Mouse (Mus musculus) brown adipose tissue, adult 24 weeks (tissue): ENCODE data around the gene Col23a1. TPM values are rescaled to one million over a fixed set of nuclear protein-coding genes. Genes with fewer than 3 reads are reported as not detected.

Experiments used
- H3K27ac ChIP-seq: fragments of 200-500 bp; replicated peaks from 2 replicates; pipeline ENCODE4 v1.5.1; 2012; ENCODE audit warnings: low read depth, mild to moderate bottlenecking, low read length
- H3K4me1 ChIP-seq: fragments of 200-500 bp; 2 replicates; pipeline ENCODE4 v1.6.1; 2012; ENCODE audit warnings: low read length, mixed read lengths; ENCODE audit not compliant: control insufficient read depth, insufficient read depth, insufficient read length
- H3K4me3 ChIP-seq: fragments of 200-500 bp; 2 replicates; pipeline ENCODE4 v1.5.1; 2012; ENCODE audit warnings: low read depth, mild to moderate bottlenecking, low read length, moderate library complexity; ENCODE audit not compliant: insufficient read depth
- polyA plus RNA-seq: library from polyadenylated mRNA; stranded (reverse); fragments of >200 nt; gene quantifications from 2 replicates; pipeline ENCODE4 v1.2.4, GENCODE M21; 2012; ENCODE audit not compliant: missing spikeins, insufficient read depth, insufficient read length

The Col23a1 gene
- polyA plus RNA-seq, result 2.3 and 3.6 TPM in 2 replicates

DNA sequence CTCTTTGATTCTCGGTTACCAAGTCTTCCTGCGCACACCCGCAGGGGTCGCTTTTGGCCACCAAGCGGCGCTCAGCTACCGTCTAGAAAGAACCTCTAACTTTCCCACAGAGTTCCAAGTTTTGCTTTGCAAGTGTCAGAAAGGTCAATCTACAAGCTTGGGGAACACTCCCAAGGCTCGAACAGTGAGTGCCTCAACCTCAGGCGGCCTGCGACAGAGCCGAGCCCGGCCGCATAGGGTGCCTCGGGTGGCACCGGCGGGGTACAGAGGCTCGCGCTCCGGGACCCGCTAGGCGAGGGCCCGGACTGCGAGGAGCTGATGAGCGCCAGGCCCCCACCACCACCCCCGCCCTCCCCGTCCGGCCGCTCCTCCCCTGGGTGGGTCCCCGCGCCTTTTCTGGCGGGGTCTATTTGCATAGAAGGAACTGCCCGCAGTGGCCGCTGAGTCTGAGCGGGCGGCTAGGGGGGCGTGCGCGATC is at the start of gene Col23a1:
Gene Col23a1 (plus strand): TSS at position 357 of the 478 bp plus-strand sequence.
- H3K4me1 ChIP-seq, result no peaks in the 10 kb centered on the region
- peak within 1 kb of the TSS; percentile 99 for H3K4me3 ChIP-seq
- H3K27ac ChIP-seq, result no peak within 1 kb of the TSS

GRCm38 (mm10) chr11:51242897-51243296 is 46.8 kb upstream of the Col23a1 start:
- Histone ChIP-seq H3K27ac (no peak overlapping the region), H3K4me3 (no peak overlapping the region), H3K4me1 (no peaks in the 10 kb centered on the region)

DNA sequence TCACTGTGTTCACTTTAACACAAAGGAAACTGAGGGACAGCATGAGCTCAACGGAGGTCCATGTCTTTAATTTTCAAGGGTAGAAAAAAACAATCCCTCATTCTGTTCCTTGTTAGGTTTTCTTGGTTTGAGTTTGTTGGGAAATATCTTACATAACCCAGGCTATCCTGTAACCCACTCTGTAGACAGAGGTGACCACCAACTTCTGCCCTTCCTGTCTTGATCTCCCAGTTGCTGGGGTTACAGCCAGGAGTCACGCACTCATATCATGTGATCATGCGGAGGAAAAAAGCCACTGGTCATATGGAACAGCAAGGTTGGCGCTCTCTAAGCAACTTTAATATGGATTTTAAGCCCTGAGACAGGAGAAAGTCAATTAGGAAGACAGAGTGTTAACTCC is 32.7 kb upstream of the Col23a1 start:
- Histone ChIP-seq H3K4me1 (no peaks in the 10 kb centered on the region), H3K27ac (no peak overlapping the region), H3K4me3 (no peak overlapping the region)

- Histone ChIP-seq H3K27ac (peak within 1 kb of the TSS; percentile 7; the same call in 1 of the 2 replicates), H3K4me3 (peak within 1 kb of the TSS; percentile 62), H3K4me1 (peaks cover 2% of the 10 kb centered on the region; the same call in 1 of the 2 replicates)
Measured at GRCm38 (mm10) chr11:51261680-51262219, 28.0 kb upstream of the Col23a1 start, which contains the start of gene Clk4. TSS of gene Clk4 (plus strand) at chr11:51261730.

DNA sequence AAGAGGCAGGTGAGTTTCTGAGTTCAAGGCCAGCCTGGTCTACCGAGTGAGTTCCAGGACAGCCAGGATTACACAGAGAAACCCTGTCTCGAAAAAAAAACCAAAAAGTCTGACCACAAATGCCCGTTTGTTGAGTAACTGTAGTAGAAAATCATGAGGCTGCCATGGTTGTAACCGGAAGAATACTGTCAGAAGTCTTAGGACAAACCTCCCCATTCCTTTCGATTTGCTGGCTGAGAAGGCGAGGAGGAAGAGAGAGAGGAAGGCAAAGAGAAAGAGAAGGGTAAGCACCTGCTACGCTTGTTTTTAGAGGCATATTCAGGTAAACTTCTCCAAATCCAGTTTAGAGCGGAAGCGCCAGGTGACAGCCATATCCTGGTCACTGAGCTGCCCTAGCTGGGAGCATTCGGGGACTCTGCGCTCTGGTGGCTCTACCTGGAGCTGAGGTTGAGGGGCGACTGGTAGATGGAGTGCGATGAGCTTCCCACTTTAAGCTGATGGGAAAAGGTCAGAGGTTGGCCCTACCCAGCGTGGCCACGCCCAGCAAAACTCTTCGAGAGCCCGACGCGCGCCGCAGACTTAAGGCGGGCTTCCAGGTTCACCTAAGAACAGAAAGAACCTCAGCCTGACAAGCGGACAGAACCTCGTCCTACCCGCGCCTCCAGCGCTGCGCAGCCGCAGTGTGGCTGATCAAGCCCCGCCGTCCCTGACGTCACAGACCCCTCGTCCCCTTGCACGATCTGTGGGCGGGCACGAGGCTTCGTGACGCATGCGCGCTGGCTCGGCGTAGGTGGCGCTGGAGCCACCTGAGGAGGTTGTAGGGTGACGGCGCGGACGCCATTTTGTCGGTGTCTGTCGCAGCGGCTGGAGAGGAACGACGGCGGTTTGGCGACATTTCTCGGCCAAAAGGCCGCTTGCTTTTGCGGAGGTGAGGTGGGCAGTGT is 27.1 kb upstream of the Col23a1 start, which contains the start of gene BC049762:
Gene BC049762 (minus strand): TSS at position 705 of the 944 bp plus-strand sequence.
- Histone ChIP-seq H3K4me3 (peak within 1 kb of the TSS; percentile 89), H3K27ac (peak within 1 kb of the TSS; percentile 96), H3K4me1 (peaks cover 2% of the 10 kb centered on the region; the same call in 1 of the 2 replicates)

DNA sequence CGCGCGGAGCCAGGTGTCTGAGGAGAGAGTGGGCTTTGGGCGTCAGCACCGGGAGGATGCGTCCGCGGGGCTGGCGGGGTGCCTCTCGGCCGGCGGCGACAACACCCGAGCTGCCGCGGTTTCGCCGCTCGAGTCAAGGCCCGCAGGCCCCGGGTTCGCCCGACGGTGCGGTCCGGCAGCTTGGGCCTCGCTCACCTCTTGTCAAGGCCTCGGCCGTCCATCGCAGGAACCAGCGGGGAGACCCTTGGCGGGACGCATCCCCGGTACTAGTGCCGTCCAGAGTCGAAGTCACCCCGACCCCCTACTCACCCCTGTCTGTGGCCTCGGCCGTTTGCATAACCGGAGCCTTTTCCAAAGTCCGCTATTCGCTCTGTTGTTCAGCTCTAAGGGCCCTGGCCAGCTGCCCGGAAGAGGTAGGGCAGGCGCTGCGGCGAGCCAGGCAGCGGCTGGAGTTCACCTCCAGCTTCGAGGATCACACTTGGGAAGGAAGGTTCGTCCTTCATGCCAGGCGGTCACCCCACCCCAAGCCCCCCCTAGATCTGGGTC is 26.4 kb upstream of the Col23a1 start:
- Histone ChIP-seq H3K4me1 (peaks cover 2% of the 10 kb centered on the region; the same call in 1 of the 2 replicates), H3K4me3 (peak overlapping the region; percentile 89), H3K27ac (peak overlapping the region; percentile 96)

DNA sequence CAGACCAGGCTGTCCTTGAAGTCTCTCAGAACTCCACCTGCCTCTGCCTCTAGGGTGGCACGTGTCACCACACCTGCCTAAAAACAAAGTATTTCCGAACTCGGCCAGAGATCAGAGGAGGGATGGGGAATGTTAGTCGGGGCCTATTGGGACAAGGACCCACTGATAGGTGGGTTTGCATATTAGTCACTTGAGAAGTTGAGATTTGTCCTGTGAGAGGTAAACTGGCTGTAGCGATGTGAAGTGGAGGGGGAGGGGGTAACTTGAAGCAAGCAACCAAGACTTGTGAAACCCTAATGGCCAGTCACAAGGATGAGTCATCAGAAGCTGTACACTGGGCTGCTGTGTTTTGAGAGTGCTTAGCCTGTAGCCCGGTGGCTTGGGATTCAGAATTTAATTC is 25.4 kb upstream of the Col23a1 start:
- Histone ChIP-seq H3K4me1 (peaks cover 2% of the 10 kb centered on the region; the same call in 1 of the 2 replicates), H3K27ac (peak overlapping the region; percentile 70), H3K4me3 (peak overlapping the region; percentile 89)

GRCm38 (mm10) chr11:51265326-51265725 is 24.4 kb upstream of the Col23a1 start:
- Histone ChIP-seq H3K4me3 (no peak overlapping the region; the same call in 1 of the 2 replicates), H3K4me1 (peaks cover 2% of the 10 kb centered on the region; the same call in 1 of the 2 replicates), H3K27ac (no peak overlapping the region; the same call in 1 of the 2 replicates)

DNA sequence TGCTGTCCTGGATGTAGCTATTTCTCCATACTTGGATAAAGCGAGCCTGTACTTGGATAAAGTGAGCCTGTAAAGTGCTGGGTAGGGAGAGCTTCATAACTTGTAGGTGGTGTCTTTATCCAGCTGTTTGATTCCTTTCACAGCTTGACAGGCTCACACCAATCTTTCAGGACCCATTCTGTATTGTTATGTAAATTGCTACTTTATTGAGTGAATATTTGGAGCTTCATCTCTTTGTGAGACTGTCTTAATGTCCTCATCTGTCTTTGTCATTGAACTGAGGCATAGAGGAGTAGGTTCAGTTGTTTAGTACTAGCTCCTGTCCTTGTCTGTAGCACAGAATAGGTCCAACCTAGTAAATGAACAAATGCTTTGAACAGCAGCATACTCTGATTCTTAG is 15.3 kb upstream of the Col23a1 start:
- H3K4me3 ChIP-seq, result no peak overlapping the region

GRCm38 (mm10) chr11:51290066-51290955 is 591 bp downstream of the Col23a1 start:
- peak overlapping the region; percentile 99 for H3K4me3 ChIP-seq
- no peaks in the 10 kb centered on the region for H3K4me1 ChIP-seq
- H3K27ac ChIP-seq, result no peak overlapping the region

More for the DNA sequence above, 15.3 kb upstream of the Col23a1 start:
- no peaks in the 10 kb centered on the region for H3K4me1 ChIP-seq
- H3K27ac ChIP-seq, result no peak overlapping the region

- Histone ChIP-seq H3K4me3 (no peak overlapping the region), H3K4me1 (no peaks in the 10 kb centered on the region), H3K27ac (no peak overlapping the region)
Measured at GRCm38 (mm10) chr11:51293956-51294530, 4.3 kb downstream of the Col23a1 start.

DNA sequence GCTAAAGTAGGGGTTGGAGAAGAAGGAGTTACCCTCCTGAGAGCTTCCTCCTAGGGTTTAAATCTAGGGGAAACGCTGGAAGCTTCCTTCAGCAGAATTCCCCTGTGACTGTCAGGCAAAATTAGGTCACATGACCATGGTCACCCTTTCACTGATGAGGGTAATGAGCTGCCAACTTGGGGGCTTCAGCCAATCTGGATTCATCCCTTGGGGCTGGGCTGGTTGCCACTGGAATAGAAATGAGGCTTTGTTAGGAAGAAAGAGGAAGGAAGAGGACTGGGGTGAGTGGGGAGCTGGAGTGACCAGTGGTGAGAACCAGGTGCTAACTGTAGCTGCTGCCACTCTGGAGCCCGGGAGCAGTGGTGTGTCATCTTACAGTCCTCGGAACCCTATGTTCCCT is 6.0 kb downstream of the Col23a1 start:
- Histone ChIP-seq H3K4me3 (no peak overlapping the region), H3K27ac (no peak overlapping the region), H3K4me1 (no peaks in the 10 kb centered on the region)

DNA sequence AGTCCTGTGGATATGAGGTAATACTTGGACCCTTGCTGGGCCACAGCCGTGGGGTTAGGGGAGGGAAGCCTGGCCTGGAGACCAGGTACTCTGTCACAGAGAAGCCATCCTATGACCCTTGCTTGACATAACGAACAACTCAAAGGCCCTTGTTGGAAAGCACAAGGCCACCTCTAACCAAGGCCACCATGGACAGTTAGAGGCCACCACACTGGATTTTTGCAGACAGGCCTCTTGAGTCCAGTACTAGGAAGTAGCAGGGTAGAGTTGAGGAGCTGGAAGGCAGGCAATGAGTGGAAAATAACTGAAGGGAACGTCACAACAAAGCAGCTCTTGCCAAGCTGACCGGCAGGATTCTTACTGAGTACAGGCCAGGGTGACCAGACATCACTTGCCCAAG is 9.0 kb downstream of the Col23a1 start:
- Histone ChIP-seq H3K4me1 (no peaks in the 10 kb centered on the region), H3K27ac (no peak overlapping the region), H3K4me3 (no peak overlapping the region)

GRCm38 (mm10) chr11:51302396-51302795 is 12.7 kb downstream of the Col23a1 start:
- Histone ChIP-seq H3K4me1 (no peaks in the 10 kb centered on the region), H3K27ac (no peak overlapping the region)

More at GRCm38 (mm10) chr11:51302396-51302795, 12.7 kb downstream of the Col23a1 start:
- no peak overlapping the region for H3K4me3 ChIP-seq
